Mouse (Mus musculus): ENCODE results near the gene Med15.

DNA sequence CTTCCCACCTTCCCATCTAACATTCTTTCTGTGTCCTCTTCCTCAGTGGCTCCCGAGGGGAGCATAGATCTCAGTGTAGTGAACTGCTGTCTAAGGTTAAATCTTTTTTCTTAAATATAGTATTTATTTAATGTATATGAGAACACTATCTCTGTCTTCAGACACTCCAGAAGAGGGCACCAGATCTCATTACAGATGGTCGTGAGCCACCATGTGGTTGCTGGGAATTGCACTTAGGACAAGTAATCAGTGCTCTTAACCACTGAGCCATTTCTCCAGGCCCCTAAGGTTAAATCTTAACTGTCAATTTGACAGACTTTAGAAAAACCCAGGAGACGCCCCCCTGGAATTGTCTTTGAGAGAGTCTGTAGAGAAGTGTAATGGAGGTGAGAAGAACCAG lies 670 bp downstream of the Med15 start:
- no peak for TF ChIP-seq EP300 (IDR thresholded peaks at IDR 0.05; ENCODE audit: low read depth)
- TF ChIP-seq CTCF (IDR thresholded peaks at IDR 0.05; ENCODE audit: low read depth): peak; percentile 33
